Mouse (Mus musculus): ENCODE measurements around the gene Trim25. TPM values are rescaled to one million over a fixed set of nuclear protein-coding genes. Genes with fewer than 3 reads are reported as not detected.

Gene Trim25
- polyA plus RNA-seq, 1 experiment from 2014 or later = 24.2 TPM

DNA sequence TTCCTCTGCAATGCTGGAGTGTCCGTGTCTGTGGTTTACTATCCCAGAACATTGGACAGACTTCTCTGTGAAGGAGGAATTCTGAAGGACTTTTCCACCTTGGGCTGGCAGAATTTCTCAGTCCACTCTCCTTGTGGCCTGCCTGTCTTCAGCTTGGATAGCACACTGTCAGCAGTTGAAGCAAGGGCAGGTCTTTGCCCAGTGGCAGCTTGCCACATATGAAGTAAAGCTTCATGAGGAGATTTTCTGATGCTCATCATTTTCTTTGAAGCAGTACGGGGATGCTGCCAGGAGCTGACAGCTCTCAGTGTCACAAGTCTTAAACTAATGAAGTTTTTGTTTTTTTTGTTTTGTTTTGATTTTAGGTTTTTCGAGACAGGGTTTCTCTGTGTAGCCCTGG lies 40.3 kb upstream of the Trim25 start:
- 66% methylated on average over 3 of the region's 3 CpGs for WGBS
- Histone ChIP-seq H3K9ac (ENCODE audit: low read length) (no peak overlapping the region), H3K4me1 (replicated peaks; ENCODE audit: control insufficient read depth, insufficient read depth, low read length) (peaks cover 3% of the 10 kb centered on the region; the same call in 1 of the 2 replicates), H3K9me3 (ENCODE audit: control insufficient read depth, low read length) (no peaks in the 10 kb centered on the region), H3K36me3 (ENCODE audit: control insufficient read depth, insufficient read depth, low read length) (no peaks in the 10 kb centered on the region), H3K4me3 (ENCODE audit: low read length) (no peak overlapping the region), H3K27ac (ENCODE audit: low read length) (no peak overlapping the region), H3K27me3 (ENCODE audit: control insufficient read depth, insufficient read depth, low read depth, low read length) (no peaks in the 10 kb centered on the region), H3K4me2 (ENCODE audit: low read depth, low read length) (no peak overlapping the region)
- ATAC-seq (ENCODE audit: low read depth) = no peak

DNA sequence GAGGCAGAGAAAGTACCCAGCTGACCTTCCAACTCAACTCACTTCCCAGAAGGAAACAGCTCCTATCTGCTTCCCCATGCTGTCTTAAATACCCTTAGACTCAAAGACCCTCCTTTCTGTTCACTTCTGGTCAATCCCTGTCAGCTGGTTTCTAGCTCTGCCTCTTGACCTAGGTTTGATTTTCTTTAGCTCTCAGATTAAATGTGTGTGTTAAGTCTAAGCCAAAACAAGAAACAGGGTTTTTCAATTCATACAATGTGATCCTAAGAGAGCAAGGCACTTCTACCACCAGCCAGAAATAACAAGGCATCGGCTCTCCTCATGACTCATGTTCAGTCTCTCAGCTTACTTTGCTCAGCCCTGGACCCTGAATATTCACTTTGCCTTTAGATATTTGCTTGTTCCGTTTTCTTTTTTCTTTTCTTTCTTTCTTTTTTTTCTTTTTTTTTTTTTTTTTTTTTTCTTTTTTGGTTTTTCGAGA lies 32.3 kb upstream of the Trim25 start, which contains the start of gene Elobl:
Elobl (minus strand) TSS at position 51 of the 481 bp plus-strand sequence.
- Histone ChIP-seq H3K27ac (ENCODE audit: low read length) (no peak within 1 kb of the TSS), H3K4me3 (ENCODE audit: low read length) (no peak within 1 kb of the TSS), H3K27me3 (ENCODE audit: control insufficient read depth, insufficient read depth, low read depth, low read length) (0 out of 2 replicates have a peak, but pooled peaks cover 2% of the 10 kb centered on the region), H3K4me2 (ENCODE audit: low read depth, low read length) (no peak within 1 kb of the TSS), H3K36me3 (ENCODE audit: control insufficient read depth, insufficient read depth, low read length) (no peaks in the 10 kb centered on the region), H3K9me3 (ENCODE audit: control insufficient read depth, low read length) (no peaks in the 10 kb centered on the region), H3K9ac (ENCODE audit: low read length) (no peak within 1 kb of the TSS), H3K4me1 (replicated peaks; ENCODE audit: control insufficient read depth, insufficient read depth, low read length) (no peaks in the 10 kb centered on the region)
- ATAC-seq (ENCODE audit: low read depth) = no peak
- 89% methylated on average over 2 of the region's 3 CpGs for WGBS

GRCm38 (mm10) chr11:88970202-88970732 lies 28.9 kb upstream of the Trim25 start, which contains the start of gene Coil:
Coil (plus strand) TSS chr11:88970252.
- Histone ChIP-seq H3K4me2 (ENCODE audit: low read depth, low read length) (no peak within 1 kb of the TSS), H3K9ac (ENCODE audit: low read length) (no peak within 1 kb of the TSS), H3K36me3 (ENCODE audit: control insufficient read depth, insufficient read depth, low read length) (no peaks in the 10 kb centered on the region), H3K27me3 (ENCODE audit: control insufficient read depth, insufficient read depth, low read depth, low read length) (0 out of 2 replicates have a peak, but pooled peaks cover 2% of the 10 kb centered on the region), H3K4me1 (replicated peaks; ENCODE audit: control insufficient read depth, insufficient read depth, low read length) (peaks cover 5% of the 10 kb centered on the region), H3K27ac (ENCODE audit: low read length) (no peak within 1 kb of the TSS), H3K9me3 (ENCODE audit: control insufficient read depth, low read length) (no peaks in the 10 kb centered on the region), H3K4me3 (ENCODE audit: low read length) (no peak within 1 kb of the TSS)
- 31% methylated on average over 2 of the region's 2 CpGs for WGBS
- no peak for ATAC-seq (ENCODE audit: low read depth)

DNA sequence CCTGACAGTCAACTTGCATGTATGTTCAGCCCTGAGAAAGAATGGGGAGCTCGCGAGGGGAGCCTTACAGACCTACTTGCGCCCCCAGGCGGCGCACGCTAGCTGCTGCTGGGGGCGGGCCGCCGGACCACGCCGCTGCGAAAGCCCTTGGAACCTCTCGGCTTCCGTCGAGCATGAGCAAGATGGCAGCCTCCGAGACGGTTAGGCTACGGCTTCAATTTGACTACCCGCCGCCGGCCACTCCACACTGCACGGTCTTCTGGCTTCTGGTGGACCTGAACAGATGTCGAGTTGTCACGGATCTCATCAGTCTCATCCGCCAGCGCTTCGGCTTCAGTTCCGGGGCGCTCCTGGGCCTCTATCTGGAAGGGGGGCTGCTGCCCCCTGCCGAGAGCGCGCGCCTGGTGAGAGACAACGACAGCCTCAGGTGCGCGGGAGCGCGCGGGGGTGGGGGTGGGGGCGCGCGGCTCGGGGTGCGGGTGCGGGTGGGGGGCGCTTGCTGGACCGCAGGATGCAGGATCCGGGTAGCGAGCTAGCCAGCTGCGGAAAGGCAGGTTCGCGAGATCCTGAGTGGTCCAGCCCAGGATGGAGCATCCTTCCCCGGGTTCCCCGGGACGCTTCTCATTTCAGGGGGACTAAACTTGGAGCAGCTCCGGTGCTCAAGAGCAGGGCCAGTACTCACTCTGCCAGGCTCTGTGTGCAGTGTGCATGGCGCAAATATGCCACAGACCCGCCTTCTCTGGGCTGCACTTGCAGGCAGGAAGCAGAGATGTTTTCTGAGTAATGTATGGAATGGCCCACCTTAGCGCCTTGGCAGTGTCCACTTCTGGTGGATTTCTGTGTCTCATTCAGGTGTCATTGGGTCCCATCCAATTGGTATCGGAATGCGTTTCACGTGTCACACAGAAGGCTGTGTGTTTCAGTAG lies 25.1 kb upstream of the Trim25 start:
- peak overlapping the region; percentile 85 for H3K9ac ChIP-seq (ENCODE audit: low read length)
- peak; percentile 93 for ATAC-seq (ENCODE audit: low read depth)
- H3K27ac ChIP-seq (ENCODE audit: low read length) = peak overlapping the region; percentile 81
- H3K4me2 ChIP-seq (ENCODE audit: low read depth, low read length) = peak overlapping the region; percentile 86
- peak overlapping the region; percentile 73 for H3K4me3 ChIP-seq (ENCODE audit: low read length)
- peaks cover 5% of the 10 kb centered on the region for H3K4me1 ChIP-seq (replicated peaks; ENCODE audit: control insufficient read depth, insufficient read depth, low read length)
- H3K9me3 ChIP-seq (ENCODE audit: control insufficient read depth, low read length) = no peaks in the 10 kb centered on the region
- 0 out of 2 replicates have a peak, but pooled peaks cover 2% of the 10 kb centered on the region for H3K27me3 ChIP-seq (ENCODE audit: control insufficient read depth, insufficient read depth, low read depth, low read length)
- WGBS = 1% methylated on average over 58 of the region's 62 CpGs
- no peaks in the 10 kb centered on the region for H3K36me3 ChIP-seq (ENCODE audit: control insufficient read depth, insufficient read depth, low read length)

- Histone ChIP-seq H3K27ac (ENCODE audit: low read length) (no peak overlapping the region), H3K27me3 (ENCODE audit: control insufficient read depth, insufficient read depth, low read depth, low read length) (no peaks in the 10 kb centered on the region), H3K4me2 (ENCODE audit: low read depth, low read length) (no peak overlapping the region), H3K36me3 (ENCODE audit: control insufficient read depth, insufficient read depth, low read length) (no peaks in the 10 kb centered on the region), H3K9ac (ENCODE audit: low read length) (no peak overlapping the region), H3K9me3 (ENCODE audit: control insufficient read depth, low read length) (no peaks in the 10 kb centered on the region), H3K4me3 (ENCODE audit: low read length) (no peak overlapping the region), H3K4me1 (replicated peaks; ENCODE audit: control insufficient read depth, insufficient read depth, low read length) (peaks cover 5% of the 10 kb centered on the region)
- no peak for ATAC-seq (ENCODE audit: low read depth)
- 98% methylated on average over 2 of the region's 2 CpGs for WGBS
These were observed 22.9 kb upstream of the Trim25 start for GRCm38 (mm10) chr11:88976320-88976719.

DNA sequence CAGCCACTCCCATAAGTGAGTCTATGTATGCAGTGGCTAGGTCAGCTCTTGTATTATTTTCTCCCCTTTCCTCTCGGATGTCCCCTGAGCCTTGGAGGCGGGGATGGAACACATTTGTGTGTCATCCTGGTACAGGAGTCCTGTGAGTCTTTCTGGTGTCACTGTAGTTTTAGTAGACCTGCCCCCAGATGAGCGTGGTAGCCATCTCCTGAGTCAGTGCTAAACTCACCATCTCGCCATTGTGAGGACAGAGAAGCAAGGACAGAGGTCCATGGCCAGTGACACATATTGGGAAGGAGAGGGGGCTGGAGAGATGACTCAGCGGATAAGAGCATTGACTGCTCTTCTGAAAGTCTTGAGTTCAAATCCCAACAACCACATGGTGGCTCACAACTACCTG lies 22.0 kb upstream of the Trim25 start:
- WGBS = 90% methylated on average over 5 of the region's 5 CpGs
- ATAC-seq (ENCODE audit: low read depth) = no peak
- Histone ChIP-seq H3K9ac (ENCODE audit: low read length) (no peak overlapping the region), H3K9me3 (ENCODE audit: control insufficient read depth, low read length) (no peaks in the 10 kb centered on the region), H3K4me3 (ENCODE audit: low read length) (no peak overlapping the region), H3K27me3 (ENCODE audit: control insufficient read depth, insufficient read depth, low read depth, low read length) (no peaks in the 10 kb centered on the region), H3K4me1 (replicated peaks; ENCODE audit: control insufficient read depth, insufficient read depth, low read length) (peaks cover 5% of the 10 kb centered on the region), H3K36me3 (ENCODE audit: control insufficient read depth, insufficient read depth, low read length) (peaks cover 2% of the 10 kb centered on the region; the same call in 1 of the 2 replicates), H3K4me2 (ENCODE audit: low read depth, low read length) (no peak overlapping the region), H3K27ac (ENCODE audit: low read length) (no peak overlapping the region)

GRCm38 (mm10) chr11:88981337-88981736 lies 17.8 kb upstream of the Trim25 start:
- no peaks in the 10 kb centered on the region for H3K9me3 ChIP-seq (ENCODE audit: control insufficient read depth, low read length)
- no peak for ATAC-seq (ENCODE audit: low read depth)
- H3K9ac ChIP-seq (ENCODE audit: low read length) = no peak overlapping the region
- peaks cover 12% of the 10 kb centered on the region for H3K36me3 ChIP-seq (ENCODE audit: control insufficient read depth, insufficient read depth, low read length)
- no peak overlapping the region for H3K4me2 ChIP-seq (ENCODE audit: low read depth, low read length)
- H3K4me3 ChIP-seq (ENCODE audit: low read length) = no peak overlapping the region
- 83% methylated on average over 8 of the region's 8 CpGs for WGBS
- H3K27me3 ChIP-seq (ENCODE audit: control insufficient read depth, insufficient read depth, low read depth, low read length) = no peaks in the 10 kb centered on the region
- no peaks in the 10 kb centered on the region for H3K4me1 ChIP-seq (replicated peaks; ENCODE audit: control insufficient read depth, insufficient read depth, low read length)
- no peak overlapping the region for H3K27ac ChIP-seq (ENCODE audit: low read length)

GRCm38 (mm10) chr11:88986616-88987015 lies 12.6 kb upstream of the Trim25 start:
- H3K27ac ChIP-seq (ENCODE audit: low read length) = no peak overlapping the region
- H3K4me3 ChIP-seq (ENCODE audit: low read length) = no peak overlapping the region
- H3K36me3 ChIP-seq (ENCODE audit: control insufficient read depth, insufficient read depth, low read length) = peaks cover 15% of the 10 kb centered on the region
- 79% methylated on average over 10 of the region's 10 CpGs for WGBS
- H3K9me3 ChIP-seq (ENCODE audit: control insufficient read depth, low read length) = no peaks in the 10 kb centered on the region
- no peak overlapping the region for H3K4me2 ChIP-seq (ENCODE audit: low read depth, low read length)
- H3K9ac ChIP-seq (ENCODE audit: low read length) = no peak overlapping the region
- H3K27me3 ChIP-seq (ENCODE audit: control insufficient read depth, insufficient read depth, low read depth, low read length) = no peaks in the 10 kb centered on the region
- ATAC-seq (ENCODE audit: low read depth) = no peak
- no peaks in the 10 kb centered on the region for H3K4me1 ChIP-seq (replicated peaks; ENCODE audit: control insufficient read depth, insufficient read depth, low read length)

GRCm38 (mm10) chr11:88988956-88989355 lies 10.2 kb upstream of the Trim25 start:
- no peak for ATAC-seq (ENCODE audit: low read depth)

More at GRCm38 (mm10) chr11:88988956-88989355, 10.2 kb upstream of the Trim25 start:
- Histone ChIP-seq H3K36me3 (ENCODE audit: control insufficient read depth, insufficient read depth, low read length) (peaks cover 7% of the 10 kb centered on the region; the same call in 1 of the 2 replicates), H3K4me2 (ENCODE audit: low read depth, low read length) (no peak overlapping the region), H3K4me1 (replicated peaks; ENCODE audit: control insufficient read depth, insufficient read depth, low read length) (no peaks in the 10 kb centered on the region), H3K27ac (ENCODE audit: low read length) (no peak overlapping the region), H3K4me3 (ENCODE audit: low read length) (no peak overlapping the region), H3K9me3 (ENCODE audit: control insufficient read depth, low read length) (no peaks in the 10 kb centered on the region), H3K9ac (ENCODE audit: low read length) (no peak overlapping the region), H3K27me3 (ENCODE audit: control insufficient read depth, insufficient read depth, low read depth, low read length) (no peaks in the 10 kb centered on the region)
- WGBS = 73% methylated on average over 5 of the region's 5 CpGs

All from lung, embryonic 16.5 days (tissue).